Mouse (Mus musculus) hindbrain, embryonic 16.5 days (tissue): ENCODE measurements around the gene Mrps27. TPM values are rescaled to one million over a fixed set of nuclear protein-coding genes. Genes with fewer than 3 reads are reported as not detected.
"Not testable (repeated sequence)": the region's sequence is repeated elsewhere in the genome, so short reads cannot be mapped to it uniquely, and the experiment has no call there.

Source experiments
- ATAC-seq: fragments of 200-750 bp; cut with Nextera tagmentation; 2 replicates; pipeline ENCODE4 v1.8.0; 2017; ENCODE audit warnings: moderate TSS enrichment, moderate library complexity
- H3K27ac ChIP-seq: fragments of 300-500 bp; sonication (generic); 2 replicates; pipeline ENCODE4 v1.5.1; 2014; ENCODE audit warnings: low read depth, mild to moderate bottlenecking, control low read depth, low read length, moderate library complexity
- H3K27me3 ChIP-seq: fragments of 300-500 bp; sonication (generic); replicated peaks from 2 replicates; pipeline ENCODE4 v1.6.1; 2014; ENCODE audit warnings: low read length; ENCODE audit not compliant: control insufficient read depth, insufficient read depth
- H3K36me3 ChIP-seq: fragments of 300-500 bp; sonication (generic); 2 replicates; pipeline ENCODE4 v1.6.1; 2014; ENCODE audit warnings: mild to moderate bottlenecking, low read length, moderate library complexity, mixed read lengths; ENCODE audit not compliant: control insufficient read depth, insufficient read depth
- H3K4me1 ChIP-seq: fragments of 300-500 bp; sonication (generic); 2 replicates; pipeline ENCODE4 v1.6.1; 2014; ENCODE audit warnings: low read depth, low read length; ENCODE audit not compliant: control insufficient read depth, insufficient read depth
- H3K4me2 ChIP-seq: fragments of 300-500 bp; sonication (generic); 2 replicates; pipeline ENCODE4 v1.6.1; 2014; ENCODE audit warnings: mild to moderate bottlenecking, low read length, control low read depth, moderate library complexity
- H3K4me3 ChIP-seq: fragments of 300-500 bp; sonication (generic); 2 replicates; pipeline ENCODE4 v1.5.1; 2014; ENCODE audit warnings: mild to moderate bottlenecking, low read length, control low read depth, moderate library complexity
- H3K9ac ChIP-seq: fragments of 300-500 bp; sonication (generic); 2 replicates; pipeline ENCODE4 v1.6.1; 2014; ENCODE audit warnings: low read depth, mild to moderate bottlenecking, control low read depth, low read length, moderate library complexity
- H3K9me3 ChIP-seq: fragments of 300-500 bp; sonication (generic); 2 replicates; pipeline ENCODE4 v1.6.1; 2014; ENCODE audit warnings: mild to moderate bottlenecking, low read length, moderate library complexity; ENCODE audit not compliant: control insufficient read depth
- WGBS: fragments of 180-500 bp; shearing (Covaris S2); extraction: QIAGEN DNeasy Blood & Tissue Kit; methylation state at CpG from one replicate; pipeline ENCODE4 v1.1.7; 2014; 5-methylcytosine and 5-hydroxymethylcytosine counted together
- polyA plus RNA-seq: library from polyadenylated mRNA; unstranded; fragments of >200 nt; fragmentation: Nextera tagmentation; extraction: Ambion mirVana; gene quantifications from 2 replicates; pipeline ENCODE4 v1.2.1, GENCODE M21; 2015

Gene Mrps27
- polyA plus RNA-seq, 1 experiment from 2014 or later = 47.6 TPM

DNA sequence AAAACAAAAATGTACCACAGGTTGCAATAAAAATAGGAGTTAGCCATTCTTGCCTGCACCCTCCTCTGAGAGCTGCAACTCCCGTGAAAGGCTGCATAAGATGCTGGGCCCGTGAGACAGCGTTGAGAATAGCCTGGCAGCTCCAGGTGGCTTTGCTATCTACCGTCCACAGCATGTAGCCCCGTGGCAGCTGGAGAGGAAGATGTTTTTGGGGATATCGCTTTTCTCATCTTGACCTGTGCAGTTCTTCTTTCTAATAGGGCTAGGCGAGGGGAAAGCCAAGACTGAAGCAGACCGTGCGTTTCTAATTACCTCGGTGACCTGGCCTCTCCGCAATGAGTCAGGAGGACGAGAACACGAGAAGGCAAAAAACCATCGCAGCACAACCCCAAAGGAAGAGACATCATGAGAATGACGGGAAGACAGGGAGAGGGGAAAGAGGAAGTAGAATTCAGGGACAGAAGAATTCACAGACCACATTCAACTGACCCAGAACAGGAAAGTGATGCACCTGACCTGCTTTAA is 29.9 kb upstream of the Mrps27 start:
- H3K27me3 ChIP-seq = no peaks in the 10 kb centered on the region
- H3K36me3 ChIP-seq = no peaks in the 10 kb centered on the region
- H3K27ac ChIP-seq = no peak overlapping the region
- no peak overlapping the region for H3K4me3 ChIP-seq
- no peak overlapping the region for H3K4me2 ChIP-seq
- ATAC-seq = no peak
- 81% methylated on average over 15 of the region's 15 CpGs for WGBS
- H3K4me1 ChIP-seq = no peaks in the 10 kb centered on the region
- H3K9me3 ChIP-seq = no peaks in the 10 kb centered on the region
- no peak overlapping the region for H3K9ac ChIP-seq

DNA sequence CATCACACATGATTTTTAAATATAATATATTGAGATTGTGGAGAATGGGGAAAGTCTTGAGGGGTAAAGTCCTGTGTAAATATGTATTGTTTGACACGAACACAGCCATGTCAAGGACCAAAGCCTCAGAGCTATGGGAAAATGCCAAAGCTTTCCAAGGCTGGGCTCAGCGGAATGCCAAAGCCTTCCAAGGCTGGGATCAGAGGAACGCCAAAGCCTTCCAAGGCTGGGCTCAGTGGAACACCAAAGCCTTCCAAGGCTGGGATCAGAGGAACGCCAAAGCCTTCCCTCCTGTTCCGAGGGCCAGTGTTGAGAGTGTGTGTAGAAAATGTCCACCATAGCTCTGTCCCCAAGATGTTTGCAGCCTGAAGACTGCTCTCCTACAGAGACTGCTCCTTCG is 28.2 kb upstream of the Mrps27 start:
- Histone ChIP-seq H3K36me3 (peaks cover 8% of the 10 kb centered on the region), H3K4me2 (no peak overlapping the region), H3K27ac (no peak overlapping the region), H3K27me3 (no peaks in the 10 kb centered on the region), H3K9ac (no peak overlapping the region), H3K4me3 (no peak overlapping the region), H3K9me3 (no peaks in the 10 kb centered on the region), H3K4me1 (no peaks in the 10 kb centered on the region)
- no peak for ATAC-seq
- 93% methylated on average over 6 of the region's 6 CpGs for WGBS

DNA sequence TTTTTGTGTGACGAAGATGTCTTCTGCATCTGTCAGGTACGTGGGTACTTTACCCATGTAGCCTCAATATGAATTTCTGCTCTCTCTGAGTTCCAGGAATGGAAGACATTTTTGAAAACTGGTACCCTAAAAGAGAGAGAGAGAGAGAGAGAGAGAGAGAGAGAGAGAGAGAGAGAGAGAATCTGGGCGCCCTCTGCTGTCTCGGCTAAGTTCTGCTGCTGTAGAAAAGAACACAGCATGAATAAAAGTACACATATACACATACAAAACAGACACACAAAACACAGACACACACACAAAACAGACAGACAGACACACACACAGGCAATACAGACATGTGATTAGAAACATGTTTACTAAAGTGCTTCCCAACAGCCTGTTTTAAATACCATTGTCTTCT is 27.5 kb upstream of the Mrps27 start:
- Histone ChIP-seq H3K9ac (no peak overlapping the region), H3K4me2 (no peak overlapping the region), H3K27ac (no peak overlapping the region), H3K27me3 (no peaks in the 10 kb centered on the region), H3K4me1 (no peaks in the 10 kb centered on the region), H3K36me3 (peaks cover 8% of the 10 kb centered on the region), H3K4me3 (no peak overlapping the region), H3K9me3 (no peaks in the 10 kb centered on the region)
- 57% methylated on average over 4 of the region's 4 CpGs for WGBS
- peak; percentile 38 for ATAC-seq

GRCm38 (mm10) chr13:99320453-99320852 is 24.1 kb upstream of the Mrps27 start:
- no peaks in the 10 kb centered on the region for H3K4me1 ChIP-seq
- no peak overlapping the region for H3K4me3 ChIP-seq
- whole genome bisulfite sequencing = 92% methylated on average over 7 of the region's 7 CpGs
- H3K27me3 ChIP-seq = no peaks in the 10 kb centered on the region
- no peak overlapping the region for H3K27ac ChIP-seq
- peaks cover 16% of the 10 kb centered on the region for H3K36me3 ChIP-seq
- ATAC-seq = no peak
- no peak overlapping the region for H3K4me2 ChIP-seq
- no peak overlapping the region for H3K9ac ChIP-seq
- no peaks in the 10 kb centered on the region for H3K9me3 ChIP-seq

GRCm38 (mm10) chr13:99322915-99323314 is 21.7 kb upstream of the Mrps27 start:
- 95% methylated on average over 12 of the region's 13 CpGs for WGBS
- ATAC-seq, H3K27me3 ChIP-seq, H3K9ac ChIP-seq, H3K4me1 ChIP-seq, H3K4me3 ChIP-seq, H3K27ac ChIP-seq, H3K4me2 ChIP-seq, H3K9me3 ChIP-seq: not testable (repeated sequence)
- H3K36me3 ChIP-seq = peaks cover 22% of the 10 kb centered on the region

GRCm38 (mm10) chr13:99323632-99324336 is 20.8 kb upstream of the Mrps27 start:
- Histone ChIP-seq H3K9me3 (no peaks in the 10 kb centered on the region), H3K4me1 (no peaks in the 10 kb centered on the region), H3K36me3 (peaks cover 22% of the 10 kb centered on the region), H3K4me2 (no peak overlapping the region), H3K27ac (no peak overlapping the region), H3K4me3 (no peak overlapping the region), H3K27me3 (no peaks in the 10 kb centered on the region), H3K9ac (no peak overlapping the region)
- no peak for ATAC-seq
- 70% methylated on average over 7 of the region's 7 CpGs for WGBS

DNA sequence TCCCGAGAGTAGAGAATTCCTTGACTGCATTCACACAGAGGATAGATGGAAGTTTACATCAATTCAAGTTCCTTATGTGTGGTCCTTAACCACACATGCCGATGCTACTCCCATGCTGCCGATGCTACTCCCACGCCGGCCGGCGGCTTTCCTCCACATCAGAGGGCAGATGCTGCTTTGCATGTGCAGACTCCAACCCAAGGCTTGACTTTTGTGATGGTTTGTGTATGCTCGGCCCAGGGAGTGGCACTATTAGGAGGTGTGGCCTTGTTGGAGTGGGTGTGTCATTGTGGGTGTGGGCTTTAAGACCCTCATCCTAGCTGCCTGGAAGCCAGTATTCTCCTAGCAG is 20.3 kb upstream of the Mrps27 start:
- not testable (repeated sequence) for H3K27me3 ChIP-seq, H3K9me3 ChIP-seq, ATAC-seq, H3K27ac ChIP-seq, H3K9ac ChIP-seq, H3K4me3 ChIP-seq, H3K4me2 ChIP-seq, H3K4me1 ChIP-seq
- WGBS = 90% methylated on average over 8 of the region's 8 CpGs
- peaks cover 23% of the 10 kb centered on the region for H3K36me3 ChIP-seq

- no peak for ATAC-seq
- Histone ChIP-seq H3K27ac (no peak overlapping the region), H3K27me3 (no peaks in the 10 kb centered on the region), H3K36me3 (peaks cover 47% of the 10 kb centered on the region), H3K4me2 (no peak overlapping the region), H3K4me1 (no peaks in the 10 kb centered on the region), H3K9me3 (no peaks in the 10 kb centered on the region), H3K9ac (no peak overlapping the region), H3K4me3 (no peak overlapping the region)
- 70% methylated on average over 4 of the region's 4 CpGs for WGBS
These were observed 13.3 kb upstream of the Mrps27 start for GRCm38 (mm10) chr13:99331255-99331654.

DNA sequence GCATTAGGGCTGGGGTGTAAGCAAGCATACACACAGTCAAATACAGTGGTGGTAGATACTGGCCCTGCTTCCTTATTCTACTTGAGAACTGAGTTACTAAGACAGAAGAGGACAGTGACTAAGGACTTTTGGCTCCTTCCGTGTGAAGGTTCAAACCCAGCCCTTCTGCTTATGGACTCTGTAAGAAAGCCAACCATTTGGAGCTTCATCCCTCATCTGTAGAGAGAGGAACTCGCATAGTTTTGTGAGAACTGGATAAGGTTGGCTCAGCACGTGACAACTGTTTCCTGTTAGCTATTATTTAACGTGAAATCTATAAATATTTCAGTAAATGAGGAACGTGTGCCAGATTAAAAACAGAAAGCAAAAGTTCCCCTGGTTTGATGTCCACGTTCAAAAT is 7.1 kb upstream of the Mrps27 start:
- Histone ChIP-seq H3K4me3 (no peak overlapping the region), H3K27me3 (no peaks in the 10 kb centered on the region), H3K4me1 (no peaks in the 10 kb centered on the region), H3K9ac (no peak overlapping the region), H3K9me3 (no peaks in the 10 kb centered on the region), H3K27ac (no peak overlapping the region), H3K4me2 (no peak overlapping the region), H3K36me3 (peaks cover 44% of the 10 kb centered on the region)
- ATAC-seq = no peak
- WGBS = 90% methylated on average over 6 of the region's 6 CpGs
